Mouse (Mus musculus) embryo, embryonic 9.5 days (tissue): Measurements from ENCODE around the gene Abcb11.
"Not testable (repeated sequence)": the region's sequence is repeated elsewhere in the genome, so short reads cannot be mapped to it uniquely, and the experiment has no call there.

Source experiments
- DNase-seq: peaks from one replicate; pipeline ENCODE4 v3.0.0-alpha.2; 2017; ENCODE audit errors: extremely low spot score

Gene Abcb11

GRCm38 (mm10) chr2:69342496-69343221 lies at the start of gene Abcb11:
Gene Abcb11, minus strand, starts transcription at chr2:69342616.
- DNase-seq, result no peak

- no peak for DNase-seq
These were observed 43.9 kb upstream of the Abcb11 start for GRCm38 (mm10) chr2:69386118-69386871.

- no peak for DNase-seq
These were observed 40.4 kb upstream of the Abcb11 start for GRCm38 (mm10) chr2:69382838-69383237.

GRCm38 (mm10) chr2:69381740-69382139 lies 39.3 kb upstream of the Abcb11 start:
- DNase-seq, result no peak

GRCm38 (mm10) chr2:69380281-69380680 lies 37.9 kb upstream of the Abcb11 start, which contains the start of gene Dhrs9:
Gene Dhrs9, plus strand, starts transcription at chr2:69380445.
- DNase-seq, result no peak

GRCm38 (mm10) chr2:69379801-69380200 lies 37.4 kb upstream of the Abcb11 start:
- DNase-seq, result no peak

GRCm38 (mm10) chr2:69376780-69377179 lies 34.4 kb upstream of the Abcb11 start:
- no peak for DNase-seq

GRCm38 (mm10) chr2:69365275-69365674 lies 22.9 kb upstream of the Abcb11 start:
- DNase-seq, result no peak

- no peak for DNase-seq
These were observed 22.4 kb upstream of the Abcb11 start for GRCm38 (mm10) chr2:69364831-69365230.

- DNase-seq, result not testable (repeated sequence)
These were observed 13.0 kb upstream of the Abcb11 start for GRCm38 (mm10) chr2:69355402-69355801.

- no peak for DNase-seq
These were observed 910 bp downstream of the Abcb11 start for GRCm38 (mm10) chr2:69341506-69341905.

- not testable (repeated sequence) for DNase-seq
These were observed 10.9 kb downstream of the Abcb11 start for GRCm38 (mm10) chr2:69331523-69331922.

- DNase-seq, result no peak
These were observed 13.8 kb downstream of the Abcb11 start for GRCm38 (mm10) chr2:69328509-69329163.

GRCm38 (mm10) chr2:69324881-69325660 lies 17.3 kb downstream of the Abcb11 start:
- no peak for DNase-seq

- DNase-seq, result no peak
These were observed 19.4 kb downstream of the Abcb11 start for GRCm38 (mm10) chr2:69323018-69323417.

GRCm38 (mm10) chr2:69321457-69321856 lies 21.0 kb downstream of the Abcb11 start:
- DNase-seq, result no peak

GRCm38 (mm10) chr2:69311337-69311736 lies 31.1 kb downstream of the Abcb11 start:
- no peak for DNase-seq

- DNase-seq, result no peak
These were observed 34.3 kb downstream of the Abcb11 start for GRCm38 (mm10) chr2:69308136-69308535.

- not testable (repeated sequence) for DNase-seq
These were observed 41.8 kb downstream of the Abcb11 start for GRCm38 (mm10) chr2:69300568-69300967.

GRCm38 (mm10) chr2:69294508-69294907 lies 47.9 kb downstream of the Abcb11 start:
- DNase-seq, result no peak

GRCm38 (mm10) chr2:69288989-69289388 lies 53.4 kb downstream of the Abcb11 start:
- DNase-seq, result no peak

- peak; percentile 16 for DNase-seq
These were observed 66.5 kb downstream of the Abcb11 start for GRCm38 (mm10) chr2:69275875-69276274.
